Mouse (Mus musculus) liver, embryonic 14.5 days (tissue): ENCODE measurements at regions not wholly inside any gene's neighbourhood (a gene's known extent, or its start where the extent isn't known, plus 50 kb on each side); places are given as distances from the start of the nearest gene placed in this dataset.

Experiments used
- CTCF ChIP-seq: IDR thresholded peaks from 2 replicates; pipeline ENCODE4 v1.5.1; 2016; ENCODE audit warnings: antibody characterized with exemption, low read depth, control low read depth
- EP300 ChIP-seq: IDR thresholded peaks from 2 replicates; pipeline ENCODE4 v1.6.1; 2016; ENCODE audit warnings: antibody characterized with exemption, low read depth

GRCm38 (mm10) chr4:9094076-9094475 lies 855.2 kb upstream of the Car8 start:
- TF ChIP-seq EP300 (no peak), CTCF (no peak)
